Comparison of ENCODE assay signal across 13 mouse cellular contexts in the genomic region with DNA sequence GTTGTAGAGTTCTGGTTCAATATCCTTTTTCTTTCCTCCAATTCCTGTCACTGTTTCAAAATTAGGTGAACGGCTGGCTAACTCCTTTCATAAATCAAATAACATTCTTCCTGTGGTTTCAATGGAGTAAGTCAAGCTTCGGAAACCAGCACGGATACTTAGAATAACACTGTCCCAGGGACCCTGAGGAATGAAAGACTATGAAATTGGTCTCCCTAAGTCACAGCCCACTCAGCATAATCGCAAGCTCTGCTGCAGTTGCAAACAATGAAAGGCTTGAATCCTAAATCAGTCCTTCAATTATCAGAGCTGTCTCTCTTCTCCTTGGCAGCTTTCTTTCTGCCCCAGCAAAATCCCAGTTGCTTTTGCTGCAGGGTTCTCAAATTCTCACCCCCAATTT.
DNase-seq lines count a peak whose midpoint lies in the region; ATAC-seq lines count a peak whose summit lies in the region.
"Had no signal": no experiment of that assay in that cellular context is flagged by ENCODE, and none has a peak within 500 bp of the region (broad histone marks: within the 10 kb centered on the region; RNA-seq: fewer than 3 reads in every experiment).

No protein-coding gene starts in this region.

- no peak overlapping the region for H3K4me3 ChIP-seq in hindbrain, embryonic 10.5 days
- H3K4me3 ChIP-seq in hindbrain, embryonic 13.5 days: no peak overlapping the region
- no peak overlapping the region for H3K4me3 ChIP-seq in forebrain, embryonic 10.5 days
- no peak overlapping the region for H3K4me3 ChIP-seq in hindbrain, embryonic 14.5 days (replicated peaks; ENCODE audit: low read length)
- no peak overlapping the region for H3K4me3 ChIP-seq in midbrain, embryonic 16.5 days (ENCODE audit: low read depth, low read length)
- H3K4me3 ChIP-seq: limb, embryonic 15.5 days had no signal

- peaks cover 7% of the 10 kb centered on the region; the same call in 1 of the 2 replicates for H3K4me1 ChIP-seq in hindbrain, embryonic 10.5 days (replicated peaks)
- peaks cover 3% of the 10 kb centered on the region; the same call in 1 of the 2 replicates for H3K4me1 ChIP-seq in hindbrain, embryonic 13.5 days (replicated peaks)
- H3K4me1 ChIP-seq in forebrain, embryonic 10.5 days: peaks cover 14% of the 10 kb centered on the region
- H3K4me1 ChIP-seq in hindbrain, embryonic 14.5 days (replicated peaks; ENCODE audit: control insufficient read depth, insufficient read depth, low read length): no peaks in the 10 kb centered on the region
- no peaks in the 10 kb centered on the region for H3K4me1 ChIP-seq in midbrain, embryonic 16.5 days (ENCODE audit: control insufficient read depth, insufficient read depth, low read length)
- H3K4me1 ChIP-seq: limb, embryonic 15.5 days had no signal

- intact Hi-C loops in heart, postnatal 36 days (cut with DNase I): no loop called here

- H3K27ac ChIP-seq in hindbrain, embryonic 10.5 days: peak overlapping the region; percentile 67
- no peak overlapping the region for H3K27ac ChIP-seq in hindbrain, embryonic 13.5 days
- H3K27ac ChIP-seq in forebrain, embryonic 10.5 days: peak overlapping the region; percentile 71
- no peak overlapping the region for H3K27ac ChIP-seq in hindbrain, embryonic 14.5 days
- no peak overlapping the region for H3K27ac ChIP-seq in midbrain, embryonic 16.5 days (ENCODE audit: low read length)
- H3K27ac ChIP-seq: limb, embryonic 15.5 days had no signal

- H3K4me2 ChIP-seq in hindbrain, embryonic 13.5 days: no peak overlapping the region
- H3K4me2 ChIP-seq in hindbrain, embryonic 14.5 days (replicated peaks): no peak overlapping the region
- 0 out of 2 replicates have a peak overlapping the region, but pooled peaks have one; percentile 9 for H3K4me2 ChIP-seq in midbrain, embryonic 16.5 days (ENCODE audit: low read length)
- H3K4me2 ChIP-seq: limb, embryonic 15.5 days had no signal

- peak; percentile 20 for DNase-seq in hindbrain, embryonic 10.5 days (ENCODE audit: low spot score)
- no peak for DNase-seq in forebrain, embryonic 10.5 days (ENCODE audit: extremely low spot score, low spot score)
- DNase-seq in hindbrain, embryonic 14.5 days (ENCODE audit: low spot score): no peak
- no peak for DNase-seq in urinary bladder, adult 2 months (ENCODE audit: low spot score)
- no peak for DNase-seq in heart, postnatal 36 days
- DNase-seq in kidney, adult 18-20 months: no peak
- DNase-seq: adrenal gland, postnatal 36 days; B cell, adult 2 months; kidney, adult 2 months; lung, adult 18-20 months had no signal

- H3K27me3 ChIP-seq in hindbrain, embryonic 10.5 days (ENCODE audit: insufficient read depth, poor library complexity, severe bottlenecking): no peaks in the 10 kb centered on the region
- no peaks in the 10 kb centered on the region for H3K27me3 ChIP-seq in hindbrain, embryonic 13.5 days
- no peaks in the 10 kb centered on the region for H3K27me3 ChIP-seq in forebrain, embryonic 10.5 days (ENCODE audit: poor library complexity, severe bottlenecking)
- no peaks in the 10 kb centered on the region for H3K27me3 ChIP-seq in hindbrain, embryonic 14.5 days (ENCODE audit: control insufficient read depth, insufficient read depth, low read length)
- H3K27me3 ChIP-seq in midbrain, embryonic 16.5 days (ENCODE audit: control insufficient read depth, insufficient read depth, low read depth, low read length): no peaks in the 10 kb centered on the region
- H3K27me3 ChIP-seq: limb, embryonic 15.5 days had no signal

- 19% methylated on average over 4 of the region's 4 CpGs for WGBS in hindbrain, embryonic 10.5 days
- WGBS in hindbrain, embryonic 13.5 days: 11% methylated on average over 4 of the region's 4 CpGs
- 15% methylated on average over 4 of the region's 4 CpGs for WGBS in forebrain, embryonic 10.5 days
- WGBS in hindbrain, embryonic 14.5 days: 12% methylated on average over 4 of the region's 4 CpGs
- WGBS in midbrain, embryonic 16.5 days: 5% methylated on average over 4 of the region's 4 CpGs

- H3K9me3 ChIP-seq in hindbrain, embryonic 10.5 days: no peaks in the 10 kb centered on the region
- no peaks in the 10 kb centered on the region for H3K9me3 ChIP-seq in hindbrain, embryonic 13.5 days
- no peaks in the 10 kb centered on the region for H3K9me3 ChIP-seq in forebrain, embryonic 10.5 days
- H3K9me3 ChIP-seq in hindbrain, embryonic 14.5 days (ENCODE audit: control insufficient read depth, low read length): no peaks in the 10 kb centered on the region
- no peaks in the 10 kb centered on the region for H3K9me3 ChIP-seq in midbrain, embryonic 16.5 days (replicated peaks; ENCODE audit: control insufficient read depth, low read length, poor library complexity, severe bottlenecking)
- H3K9me3 ChIP-seq: limb, embryonic 15.5 days had no signal

- no peak for ATAC-seq in hindbrain, embryonic 13.5 days (ENCODE audit: low FRiP score)
- ATAC-seq in hindbrain, embryonic 14.5 days (ENCODE audit: low FRiP score): peak; percentile 65; the same call in 1 of the 2 replicates
- peak; percentile 75 for ATAC-seq in midbrain, embryonic 16.5 days

- no peaks in the 10 kb centered on the region for H3K36me3 ChIP-seq in hindbrain, embryonic 10.5 days
- H3K36me3 ChIP-seq in hindbrain, embryonic 13.5 days: no peaks in the 10 kb centered on the region
- H3K36me3 ChIP-seq in forebrain, embryonic 10.5 days (replicated peaks): no peaks in the 10 kb centered on the region
- no peaks in the 10 kb centered on the region for H3K36me3 ChIP-seq in hindbrain, embryonic 14.5 days (replicated peaks; ENCODE audit: control insufficient read depth, insufficient read depth)
- no peaks in the 10 kb centered on the region for H3K36me3 ChIP-seq in midbrain, embryonic 16.5 days (ENCODE audit: control insufficient read depth, insufficient read depth, low read length)
- H3K36me3 ChIP-seq: limb, embryonic 15.5 days had no signal

- no peak overlapping the region for H3K9ac ChIP-seq in hindbrain, embryonic 13.5 days
- H3K9ac ChIP-seq in hindbrain, embryonic 14.5 days: no peak overlapping the region
- no peak overlapping the region for H3K9ac ChIP-seq in midbrain, embryonic 16.5 days (ENCODE audit: low read depth, low read length)
- H3K9ac ChIP-seq: limb, embryonic 15.5 days had no signal

Comparison
In these comparisons a context has a peak if more than half of its experiments do, and no peak if none do; other contexts are left out.
1. H3K27ac ChIP-seq: peak in hindbrain, embryonic 10.5 days (single experiment) and forebrain, embryonic 10.5 days (single experiment); none in hindbrain, embryonic 13.5 days (single experiment), hindbrain, embryonic 14.5 days (single experiment) and midbrain, embryonic 16.5 days (single experiment).